23 mouse cellular contexts compared by ENCODE assay signal in the genomic region with DNA sequence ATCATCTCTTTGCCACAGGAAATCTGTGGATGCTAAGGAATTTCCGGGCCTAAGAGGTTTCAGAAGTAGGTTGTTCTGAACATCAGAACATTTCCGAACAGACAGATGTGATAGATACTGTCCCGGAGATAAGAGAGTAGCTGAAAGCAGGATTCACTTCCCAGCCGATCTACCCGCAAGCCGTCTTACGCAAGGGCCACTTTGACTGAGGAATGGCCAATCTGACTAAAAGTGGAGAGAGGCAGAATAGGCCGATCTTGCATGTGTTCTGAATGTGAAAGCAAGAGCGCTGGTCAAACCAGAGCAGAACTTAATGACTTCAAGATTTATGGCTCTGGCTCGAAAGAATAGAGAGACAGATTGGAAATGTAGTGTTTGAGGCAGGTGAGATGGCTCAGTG. TPM values are rescaled to one million over a fixed set of nuclear protein-coding genes. Genes with fewer than 3 reads are reported as not detected.
DNase-seq lines count a peak whose midpoint lies in the region; ATAC-seq and TF ChIP-seq lines count a peak whose summit lies in the region.
"Had no signal": no experiment of that assay in that cellular context is flagged by ENCODE, and none has a peak within 500 bp of the region (broad histone marks: within the 10 kb centered on the region; RNA-seq: fewer than 3 reads in every experiment).

No protein-coding gene starts in this region.

- peaks cover 42% of the 10 kb centered on the region for H3K4me1 ChIP-seq in kidney, embryonic 15.5 days
- no peaks in the 10 kb centered on the region; the same call in 1 of the 2 replicates for H3K4me1 ChIP-seq in lung, adult 2 months (ENCODE audit: control insufficient read depth, insufficient read depth, low read length)

- H3K4me3 ChIP-seq in kidney, embryonic 15.5 days (replicated peaks) = no peak overlapping the region
- no peak overlapping the region for H3K4me3 ChIP-seq in lung, adult 2 months (replicated peaks; ENCODE audit: extremely low read depth, low read depth, low read length)
- H3K4me3 ChIP-seq: forebrain, embryonic 10.5 days; forebrain, embryonic 13.5 days; hindbrain, embryonic 12.5 days; hindbrain, embryonic 15.5 days had no signal

- no peak overlapping the region for H3K9ac ChIP-seq in kidney, embryonic 15.5 days
- H3K9ac ChIP-seq: forebrain, embryonic 13.5 days; hindbrain, embryonic 12.5 days; hindbrain, embryonic 15.5 days had no signal

- no peaks in the 10 kb centered on the region for H3K9me3 ChIP-seq in kidney, embryonic 15.5 days (replicated peaks)
- H3K9me3 ChIP-seq: forebrain, embryonic 10.5 days; forebrain, embryonic 13.5 days; hindbrain, embryonic 12.5 days; hindbrain, embryonic 15.5 days had no signal

- H3K36me3 ChIP-seq in kidney, embryonic 15.5 days = no peaks in the 10 kb centered on the region
- H3K36me3 ChIP-seq: forebrain, embryonic 10.5 days; hindbrain, embryonic 12.5 days; hindbrain, embryonic 15.5 days had no signal

- TF ChIP-seq CTCF in lung, adult 2 months (IDR thresholded peaks at IDR 0.05; ENCODE audit: insufficient read depth, low read length) = no peak

- peak overlapping the region; percentile 96 for H3K27ac ChIP-seq in kidney, embryonic 15.5 days
- H3K27ac ChIP-seq: forebrain, embryonic 10.5 days; forebrain, embryonic 13.5 days; hindbrain, embryonic 12.5 days; hindbrain, embryonic 15.5 days had no signal

- H3K4me2 ChIP-seq in kidney, embryonic 15.5 days = no peak overlapping the region
- H3K4me2 ChIP-seq: forebrain, embryonic 13.5 days; heart, embryonic 11.5 days; hindbrain, embryonic 12.5 days; hindbrain, embryonic 15.5 days had no signal

- no peaks in the 10 kb centered on the region for H3K27me3 ChIP-seq in kidney, embryonic 15.5 days
- H3K27me3 ChIP-seq: hindbrain, embryonic 12.5 days; hindbrain, embryonic 15.5 days had no signal

- ATAC-seq in kidney, embryonic 15.5 days (replicated peaks; ENCODE audit: low FRiP score) = no peak
- ATAC-seq: activated CD4-positive, CD25-positive, alpha-beta regulatory T cell, adult 4 months; forebrain, embryonic 13.5 days; forebrain, embryonic 16.5 days had no signal

- peak; percentile 81 for DNase-seq in heart, adult 11 months
- no peak for DNase-seq in heart, adult 8-10 months (ENCODE audit: low spot score)
- no peak for DNase-seq in kidney, postnatal 14 days
- peak; percentile 13 for DNase-seq in lung, adult 2 months
- DNase-seq in lung, postnatal 14 days = no peak
- DNase-seq in adipocyte (ENCODE audit: low spot score) = peak; percentile 17
- DNase-seq: adrenal gland, postnatal 10 days; adrenal gland, postnatal 36 days; cerebellum, adult 18-20 months; cerebellum, adult 9-10 months; cerebellum, postnatal 14 days; gastrocnemius, postnatal 10 days; gastrocnemius, postnatal 36 days had no signal

- no peak for TF ChIP-seq POLR2A in lung, adult 2 months (IDR thresholded peaks at IDR 0.05; ENCODE audit: borderline replicate concordance, extremely low read depth, low read depth, low read length)

- whole genome bisulfite sequencing in kidney, embryonic 15.5 days = 64% methylated on average over 10 of the region's 10 CpGs
- 58% methylated on average over 10 of the region's 10 CpGs for WGBS in lung, adult 2 months

RNA-seq across cellular contexts. Expression of a gene that starts 25.0 kb away (rescaled TPM):
- 10 to 100 TPM in 3 of 4 experiments, 1 to 10 TPM in 1; 6.8 to 11.6 (median 10.9) TPM for total RNA-seq in heart, adult 8-10 months (2022)
- polyA plus RNA-seq in kidney, embryonic 15.5 days (2015; fragmentation: Nextera tagmentation; extraction: Ambion mirVana) = 12.5 and 14.1 TPM in 2 replicates
- 1.2 and 1.3 TPM in 2 replicates for polyA plus RNA-seq in lung, adult 2 months (2012; rRNA removed)

RNA-seq across cellular contexts. Expression of a gene that starts 25.2 kb away (rescaled TPM):
- 10 to 100 TPM; 11.2 to 12.4 (median 11.4) TPM for total RNA-seq in heart, adult 8-10 months (2022)
- polyA plus RNA-seq in kidney, embryonic 15.5 days (2015; fragmentation: Nextera tagmentation; extraction: Ambion mirVana) = 15.1 and 18.7 TPM in 2 replicates
- polyA plus RNA-seq in lung, adult 2 months (2012; rRNA removed) = 2.6 and 5.2 TPM in 2 replicates

RNA-seq across cellular contexts. Expression of a gene that starts 45.6 kb away (rescaled TPM):
- not detected for total RNA-seq in heart, adult 8-10 months (2022)
- polyA plus RNA-seq in kidney, embryonic 15.5 days (2015; fragmentation: Nextera tagmentation; extraction: Ambion mirVana) = 0.95 and 1.0 TPM in 2 replicates
- polyA plus RNA-seq in lung, adult 2 months (2012; rRNA removed) = 113 and 115 TPM in 2 replicates
- total RNA-seq: granulocyte monocyte progenitor cell, adult 5-6 weeks; heart, postnatal 25 days had no signal
- polyA plus RNA-seq: activated CD4-positive, CD25-positive, alpha-beta regulatory T cell, adult 4 months had no signal

Comparison
In these comparisons a context has a peak if more than half of its experiments do, and no peak if none do; other contexts are left out.
1. DNase-seq: peak in heart, adult 11 months (single experiment), lung, adult 2 months (single experiment) and adipocyte (single experiment); none in heart, adult 8-10 months (single experiment), kidney, postnatal 14 days (single experiment) and lung, postnatal 14 days (single experiment).
2. RNA of a gene that starts 45.6 kb away (polyA plus RNA-seq): 113 to 115 TPM in lung, adult 2 months; 0.95 to 1.0 TPM in kidney, embryonic 15.5 days; every median in the first group is over 10 times any median in the second.